Mouse (Mus musculus) Muller cell, postnatal 12 days (primary cell): ENCODE measurements at regions not wholly inside any gene's neighbourhood (a gene's known extent, or its start where the extent isn't known, plus 50 kb on each side); places are given as distances from the start of the nearest gene placed in this dataset.

Experiments used
- DNase-seq: peaks from one replicate; pipeline ENCODE4 v3.0.0-alpha.2; 2015; ENCODE audit errors: inconsistent ontology term

DNA sequence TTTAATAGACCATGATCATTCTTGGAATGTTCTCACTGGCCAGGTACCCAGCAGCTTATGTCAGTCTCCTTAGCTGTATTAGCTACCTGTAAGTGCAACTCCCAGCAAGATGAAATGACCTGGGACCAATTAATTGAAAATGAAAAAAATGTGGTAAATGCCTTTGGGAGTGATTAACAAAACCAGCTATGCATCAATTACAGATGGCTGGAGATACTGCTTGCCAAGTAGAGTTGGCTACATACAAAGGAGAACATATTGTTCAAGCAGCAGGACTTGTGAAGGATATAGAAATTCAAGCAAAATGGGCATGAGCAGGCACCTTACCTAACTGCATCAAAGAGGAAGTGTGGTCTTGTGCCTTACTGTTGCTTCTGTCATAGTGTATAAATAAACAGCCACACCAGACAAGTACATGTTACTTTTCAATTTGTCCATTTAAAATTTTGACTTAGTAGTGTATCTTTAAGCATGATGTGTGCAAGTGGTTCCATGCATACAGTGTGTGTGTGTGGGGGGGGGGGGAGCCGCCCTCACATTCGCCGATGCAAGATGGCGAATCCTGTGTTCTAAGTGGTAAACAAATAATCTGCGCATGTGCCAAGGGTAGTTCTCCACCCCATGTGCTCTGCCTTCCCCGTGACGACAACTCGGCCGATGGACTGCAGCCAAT, 307.0 kb downstream of the Pcdh17 start:
- peak; percentile 66 for DNase-seq

DNA sequence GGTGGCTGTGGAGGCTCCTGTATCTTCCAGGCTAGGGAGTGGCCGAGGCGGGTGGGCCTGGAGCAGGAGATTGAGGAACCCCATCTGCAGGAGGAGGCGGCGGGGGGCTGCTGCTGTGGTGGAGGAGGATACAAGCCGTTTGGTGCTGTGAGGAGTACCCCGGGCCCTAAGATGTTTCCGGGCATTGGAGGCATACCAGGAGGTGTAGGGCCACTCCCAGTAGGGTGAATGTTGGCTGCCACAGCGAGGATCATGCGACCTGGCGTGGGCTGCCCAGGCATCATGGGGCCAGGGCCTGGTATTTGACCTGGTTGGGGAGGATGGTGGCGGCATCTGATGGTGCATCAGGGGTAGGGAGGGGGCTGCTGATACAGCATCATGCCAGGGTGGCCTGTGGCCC, 314.2 kb downstream of the Pcdh17 start:
- no peak for DNase-seq

- no peak for DNase-seq
Observed at GRCm38 (mm10) chr14:84793157-84793556, 349.8 kb downstream of the Pcdh17 start.

DNA sequence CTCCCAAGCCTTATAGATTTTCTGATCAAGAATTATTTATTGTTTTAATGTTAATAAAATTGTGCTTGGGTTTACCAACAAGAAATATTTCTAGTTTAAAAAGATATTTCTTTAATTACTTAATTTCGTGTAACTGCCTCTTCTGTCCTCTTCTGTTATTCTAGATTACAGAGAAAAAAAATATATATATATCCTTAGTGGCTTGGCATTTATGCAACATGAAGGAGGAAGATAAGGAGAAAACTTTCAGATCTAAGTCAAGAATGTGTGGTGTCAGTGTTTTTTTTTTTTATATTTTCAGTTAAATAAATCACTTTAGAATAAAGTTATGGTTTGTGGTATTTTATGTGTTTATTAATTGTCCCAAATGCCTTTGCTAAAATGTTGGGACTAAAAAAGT, 357.6 kb downstream of the Pcdh17 start:
- DNase-seq: no peak

DNA sequence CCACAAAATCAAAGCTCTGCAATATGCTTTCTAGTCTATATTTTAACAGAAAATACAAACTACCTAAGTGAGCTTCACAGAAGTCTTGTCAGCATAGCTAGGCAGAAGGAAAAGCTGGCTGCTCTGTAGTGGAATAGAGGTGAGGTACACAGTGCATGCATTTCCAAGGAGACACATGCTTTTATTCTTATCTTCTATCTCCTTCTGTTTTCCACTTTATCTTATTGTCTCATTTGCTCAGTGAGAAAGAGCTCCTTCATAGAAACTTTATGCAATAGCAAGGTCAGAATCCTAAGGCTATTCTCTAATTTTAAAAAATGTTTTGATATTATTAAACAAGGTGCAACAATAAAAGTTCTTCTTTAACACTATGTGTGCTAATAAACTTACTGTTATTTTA, 359.3 kb downstream of the Pcdh17 start:
- DNase-seq: no peak
